Mouse (Mus musculus): Measurements from ENCODE around the gene 4930558C23Rik. TPM values are rescaled to one million over a fixed set of nuclear protein-coding genes. Genes with fewer than 3 reads are reported as not detected.

The 4930558C23Rik gene
- not detected in 2 replicates for polyA plus RNA-seq (2021; fragmentation: Nextera tagmentation)
- long read RNA-seq, experiment 1 = 0 reads
- long read RNA-seq, experiment 2 = 0 reads

GRCm38 (mm10) chr3:95402741-95403140 lies at the start of gene 4930558C23Rik:
TSS of gene 4930558C23Rik (minus strand) at chr3:95402841.

GRCm38 (mm10) chr3:95434136-95434982 lies 31.7 kb upstream of the 4930558C23Rik start, which contains the start of gene Arnt:
TSS of gene Arnt (plus strand) at chr3:95434388.

GRCm38 (mm10) chr3:95356701-95357449 lies 45.8 kb downstream of the 4930558C23Rik start, which contains the start of gene Setdb1:
TSS of gene Setdb1 (minus strand) at chr3:95357202.

Other genes with a start within 250 kb of the 4930558C23Rik start
- gene Sema6c, start 242.4 kb downstream of the 4930558C23Rik start, polyA plus RNA-seq (2021; fragmentation: Nextera tagmentation) = 1.2 and 2.4 TPM in 2 replicates
- gene Gabpb2, start 184.9 kb downstream of the 4930558C23Rik start, polyA plus RNA-seq (2021; fragmentation: Nextera tagmentation) = 0.60 and 0.73 TPM in 2 replicates
- 66.2 and 87.2 TPM in 2 replicates for gene Cdc42se1, start 174.1 kb downstream of the 4930558C23Rik start, polyA plus RNA-seq (2021; fragmentation: Nextera tagmentation)
- gene Mllt11, start 170.7 kb downstream of the 4930558C23Rik start, polyA plus RNA-seq (2021; fragmentation: Nextera tagmentation) = 286 and 302 TPM in 2 replicates
- 0.06 and 0.23 TPM in 2 replicates for gene Gm128, start 161.2 kb downstream of the 4930558C23Rik start, polyA plus RNA-seq (2021; fragmentation: Nextera tagmentation)
- not detected in 2 replicates for gene Bnipl, start 151.6 kb downstream of the 4930558C23Rik start, polyA plus RNA-seq (2021; fragmentation: Nextera tagmentation)
- 19.7 and 19.9 TPM in 2 replicates for gene Mindy1, start 121.5 kb downstream of the 4930558C23Rik start, polyA plus RNA-seq (2021; fragmentation: Nextera tagmentation)
- 12.4 and 16.6 TPM in 2 replicates for gene Prune1, start 120.8 kb downstream of the 4930558C23Rik start, polyA plus RNA-seq (2021; fragmentation: Nextera tagmentation)
- 0.15 and 0.19 TPM in 2 replicates for gene Anxa9, start 95.7 kb downstream of the 4930558C23Rik start, polyA plus RNA-seq (2021; fragmentation: Nextera tagmentation)
- gene Cers2, start 88.0 kb downstream of the 4930558C23Rik start, polyA plus RNA-seq (2021; fragmentation: Nextera tagmentation) = 45.4 and 46.9 TPM in 2 replicates
- gene Setdb1, start 45.6 kb downstream of the 4930558C23Rik start, polyA plus RNA-seq (2021; fragmentation: Nextera tagmentation) = 7.9 and 9.7 TPM in 2 replicates
- gene Arnt, start 31.5 kb upstream of the 4930558C23Rik start, polyA plus RNA-seq (2021; fragmentation: Nextera tagmentation) = 3.4 and 3.8 TPM in 2 replicates
- gene Ctsk, start 96.4 kb upstream of the 4930558C23Rik start, polyA plus RNA-seq (2021; fragmentation: Nextera tagmentation) = 2.5 and 2.8 TPM in 2 replicates
- 170 and 172 TPM in 2 replicates for gene Ctss, start 123.9 kb upstream of the 4930558C23Rik start, polyA plus RNA-seq (2021; fragmentation: Nextera tagmentation)
- not detected in 2 replicates for gene Hormad1, start 156.8 kb upstream of the 4930558C23Rik start, polyA plus RNA-seq (2021; fragmentation: Nextera tagmentation)
- gene Golph3l, start 186.1 kb upstream of the 4930558C23Rik start, polyA plus RNA-seq (2021; fragmentation: Nextera tagmentation) = 11.2 and 11.5 TPM in 2 replicates
- gene Ensa, start 222.2 kb upstream of the 4930558C23Rik start, polyA plus RNA-seq (2021; fragmentation: Nextera tagmentation) = 210 and 214 TPM in 2 replicates

Measured in layer of hippocampus, adult 6 months (tissue).